Mouse (Mus musculus) effector memory CD4-positive, alpha-beta T cell, adult 5 months (primary cell): ENCODE results near the gene Nfasc. TPM values are rescaled to one million over a fixed set of nuclear protein-coding genes. Genes with fewer than 3 reads are reported as not detected.

ENCODE experiments used
- polyA plus RNA-seq: library from polyadenylated mRNA; unstranded; fragments of 100-300 nt; shearing (Covaris generic); gene quantifications from one replicate; pipeline ENCODE4 v1.2.1, GENCODE M21; 2017

Nfasc gene
- polyA plus RNA-seq: 0.04 TPM

GRCm38 (mm10) chr1:132741175-132741997 is at the start of gene Nfasc:
Gene Nfasc (minus strand): TSS chr1:132741797.

GRCm38 (mm10) chr1:132542762-132543306 is 198.8 kb downstream of the Nfasc start, which contains the start of gene Cntn2:
Gene Cntn2 (minus strand): TSS chr1:132543256.

Other genes with a start within 250 kb of the Nfasc start
- gene Tmem81, start 235.6 kb downstream of the Nfasc start, polyA plus RNA-seq: 4.8 TPM
- gene Cntn2, start 198.5 kb downstream of the Nfasc start, polyA plus RNA-seq: not detected
- gene Lrrn2, start 138.5 kb upstream of the Nfasc start, polyA plus RNA-seq: 0.11 TPM